Comparison of ENCODE assay signal across 21 mouse cellular contexts in genomic region chr5:125772756-125773155, GRCm38 (mm10).
A peak's percentile ranks its signal among the peaks of the same experiment; 100 is the strongest.
DNase-seq lines count a peak whose midpoint lies in the region; ATAC-seq and TF ChIP-seq lines count a peak whose summit lies in the region.
"Had no signal": no experiment of that assay in that cellular context is flagged by ENCODE, and none has a peak within 500 bp of the region (broad histone marks: within the 10 kb centered on the region; RNA-seq: fewer than 3 reads in every experiment).

No protein-coding gene starts in this region.

- no peaks in the 10 kb centered on the region for H3K9me3 ChIP-seq in lung, embryonic 14.5 days (ENCODE audit: low read depth, low read length)
- H3K9me3 ChIP-seq: embryonic facial prominence, embryonic 15.5 days; forebrain, embryonic 10.5 days; heart, embryonic 15.5 days; hindbrain, embryonic 10.5 days; midbrain, embryonic 15.5 days had no signal

- no peak for ATAC-seq in lung, embryonic 14.5 days (ENCODE audit: insufficient read depth)
- ATAC-seq: CD4-positive, CD25-positive, alpha-beta regulatory T cell, adult 4 months; intestine, embryonic 16.5 days; midbrain, embryonic 15.5 days had no signal

- WGBS in lung, embryonic 14.5 days, result 36% methylated on average over 2 of the region's 2 CpGs
- WGBS in lung, adult 2 months, result 36% methylated on average over 2 of the region's 2 CpGs
- WGBS in cerebellum, adult 2 months, result 53% methylated on average over 2 of the region's 2 CpGs

- H3K4me1 ChIP-seq in lung, embryonic 14.5 days (ENCODE audit: insufficient read depth), result no peaks in the 10 kb centered on the region
- no peaks in the 10 kb centered on the region for H3K4me1 ChIP-seq in lung, adult 2 months (ENCODE audit: control insufficient read depth, insufficient read depth, low read length)
- H3K4me1 ChIP-seq in cerebellum, adult 2 months (ENCODE audit: control insufficient read depth, insufficient read depth, low read length), result no peaks in the 10 kb centered on the region
- H3K4me1 ChIP-seq: embryonic facial prominence, embryonic 15.5 days; forebrain, embryonic 10.5 days; heart, embryonic 15.5 days; hindbrain, embryonic 10.5 days; limb, embryonic 13.5 days; midbrain, embryonic 15.5 days had no signal

- no peak overlapping the region for H3K27ac ChIP-seq in lung, embryonic 14.5 days (ENCODE audit: low read depth)
- H3K27ac ChIP-seq in cerebellum, adult 2 months (ENCODE audit: insufficient read depth, low read length), result no peak overlapping the region
- H3K27ac ChIP-seq: embryonic facial prominence, embryonic 15.5 days; forebrain, embryonic 10.5 days; heart, embryonic 15.5 days; hindbrain, embryonic 10.5 days; limb, embryonic 13.5 days; liver, embryonic 14.5 days; midbrain, embryonic 15.5 days had no signal

- H3K36me3 ChIP-seq in lung, embryonic 14.5 days (ENCODE audit: insufficient read depth), result no peaks in the 10 kb centered on the region
- H3K36me3 ChIP-seq: embryonic facial prominence, embryonic 15.5 days; forebrain, embryonic 10.5 days; heart, embryonic 15.5 days; hindbrain, embryonic 10.5 days; limb, embryonic 13.5 days; midbrain, embryonic 15.5 days had no signal

- TF ChIP-seq CTCF in lung, embryonic 14.5 days (IDR thresholded peaks at IDR 0.05; ENCODE audit: low read depth), result no peak
- TF ChIP-seq CTCF in lung, adult 2 months (IDR thresholded peaks at IDR 0.05; ENCODE audit: insufficient read depth, low read length), result no peak
- no peak for TF ChIP-seq CTCF in cerebellum, adult 2 months (IDR thresholded peaks at IDR 0.05; ENCODE audit: borderline replicate concordance, insufficient read depth, low read depth, low read length)

- no peaks in the 10 kb centered on the region for H3K27me3 ChIP-seq in lung, embryonic 14.5 days (ENCODE audit: insufficient read depth, low read length)
- H3K27me3 ChIP-seq in cerebellum, adult 2 months (ENCODE audit: control insufficient read depth, insufficient read depth, low read length), result no peaks in the 10 kb centered on the region
- H3K27me3 ChIP-seq: embryonic facial prominence, embryonic 15.5 days; heart, embryonic 15.5 days; limb, embryonic 13.5 days; midbrain, embryonic 15.5 days had no signal

- no peak overlapping the region for H3K9ac ChIP-seq in lung, embryonic 14.5 days
- H3K9ac ChIP-seq: embryonic facial prominence, embryonic 15.5 days; heart, embryonic 15.5 days; limb, embryonic 13.5 days; liver, embryonic 14.5 days; midbrain, embryonic 15.5 days had no signal

- no peak overlapping the region for H3K4me3 ChIP-seq in lung, embryonic 14.5 days (ENCODE audit: low read depth, low read length)
- H3K4me3 ChIP-seq in lung, adult 2 months (replicated peaks; ENCODE audit: extremely low read depth, low read depth, low read length), result no peak overlapping the region
- H3K4me3 ChIP-seq in cerebellum, adult 2 months (replicated peaks; ENCODE audit: insufficient read depth, low read depth, low read length), result no peak overlapping the region
- H3K4me3 ChIP-seq: embryonic facial prominence, embryonic 15.5 days; forebrain, embryonic 10.5 days; heart, embryonic 15.5 days; hindbrain, embryonic 10.5 days; limb, embryonic 13.5 days; midbrain, embryonic 15.5 days had no signal

- DNase-seq in lung, embryonic 14.5 days, result peak; percentile 47
- no peak for DNase-seq in lung, adult 2 months
- peak; percentile 49 for DNase-seq in ZHBTc4 (ENCODE audit: low read depth, low spot score)
- peak; percentile 35 for DNase-seq in forelimb bud, embryonic 11.5 days (ENCODE audit: low read depth, low spot score)
- no peak for DNase-seq in ovary, postnatal 14 days (ENCODE audit: low spot score)
- no peak for DNase-seq in cerebellum, adult 2 months
- DNase-seq in right cerebral cortex, adult 18-20 months, result no peak
- DNase-seq: heart, adult 18-20 months; layer of hippocampus, postnatal 36 days; lung, postnatal 10 days; right cerebral cortex, postnatal 14 days; thymus, postnatal 36 days had no signal

- no peak for TF ChIP-seq POLR2A in lung, adult 2 months (IDR thresholded peaks at IDR 0.05; ENCODE audit: borderline replicate concordance, extremely low read depth, low read depth, low read length)
- TF ChIP-seq POLR2A in cerebellum, adult 2 months (IDR thresholded peaks at IDR 0.05; ENCODE audit: borderline replicate concordance, insufficient read depth, low read length), result no peak

- H3K4me2 ChIP-seq in lung, embryonic 14.5 days, result no peak overlapping the region
- H3K4me2 ChIP-seq: embryonic facial prominence, embryonic 15.5 days; heart, embryonic 15.5 days; limb, embryonic 13.5 days; midbrain, embryonic 15.5 days had no signal

Comparison
In these comparisons a context has a peak if more than half of its experiments do, and no peak if none do; other contexts are left out.
1. DNase-seq: peak in lung, embryonic 14.5 days (single experiment), ZHBTc4 (single experiment) and forelimb bud, embryonic 11.5 days (single experiment); none in lung, adult 2 months (single experiment), ovary, postnatal 14 days (single experiment), cerebellum, adult 2 months (0 of 2) and right cerebral cortex, adult 18-20 months (single experiment).